35 mouse cellular contexts compared by ENCODE assay signal in the genomic region with DNA sequence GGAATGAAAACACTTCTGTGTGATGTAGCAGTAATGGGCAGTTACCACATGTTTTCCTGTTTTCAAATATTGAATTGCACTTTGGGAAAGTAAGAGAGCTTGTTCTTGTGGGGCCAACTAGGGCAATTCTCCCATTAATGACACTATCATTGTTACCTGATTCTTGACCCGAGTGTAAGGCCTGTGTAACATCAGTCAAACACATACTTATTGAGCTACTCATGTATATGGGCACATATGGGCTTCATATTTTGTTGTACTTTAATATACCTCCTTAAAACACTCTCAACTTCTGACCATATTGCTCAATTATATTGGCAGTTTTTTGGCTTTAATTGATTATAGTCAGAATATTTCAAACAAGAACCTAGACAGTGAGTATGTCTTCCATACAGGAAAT.
"Had no signal": no experiment of that assay in that cellular context is flagged by ENCODE, and none has a peak within 500 bp of the region (broad histone marks: within the 10 kb centered on the region; RNA-seq: fewer than 3 reads in every experiment).

No protein-coding gene starts in this region.

- ATAC-seq: hindbrain, embryonic 16.5 days; hindbrain, postnatal 0 days; inflammation-experienced regulatory T-cells, adult 6 months; intestine, embryonic 15.5 days; intestine, embryonic 16.5 days; intestine, postnatal 0 days had no signal

- DNase-seq: heart, postnatal 10 days; heart, postnatal 14 days; heart, postnatal 36 days; heart, postnatal 4 days; kidney, adult 11 months; kidney, adult 18-20 months; kidney, adult 2 months; kidney, adult 8-10 months; kidney, adult 9 months; kidney, postnatal 10 days; kidney, postnatal 14 days; kidney, postnatal 25 days; kidney, postnatal 36 days; kidney, postnatal 4 days; layer of hippocampus, adult 9-11 months; layer of hippocampus, postnatal 36 days had no signal

- H3K4me1 ChIP-seq: heart, embryonic 10.5 days; heart, embryonic 12.5 days; heart, embryonic 15.5 days; hindbrain, embryonic 10.5 days; hindbrain, embryonic 12.5 days; hindbrain, embryonic 13.5 days; hindbrain, embryonic 15.5 days; intestine, embryonic 15.5 days; kidney, embryonic 15.5 days had no signal

- H3K27me3 ChIP-seq: heart, embryonic 12.5 days; heart, embryonic 13.5 days; heart, embryonic 15.5 days; hindbrain, embryonic 12.5 days; hindbrain, embryonic 13.5 days; hindbrain, embryonic 15.5 days; intestine, embryonic 15.5 days; kidney, embryonic 15.5 days had no signal

- H3K4me3 ChIP-seq: heart, embryonic 10.5 days; heart, embryonic 12.5 days; heart, embryonic 13.5 days; heart, embryonic 15.5 days; hindbrain, embryonic 10.5 days; hindbrain, embryonic 12.5 days; hindbrain, embryonic 13.5 days; hindbrain, embryonic 15.5 days; intestine, embryonic 15.5 days; kidney, embryonic 15.5 days; layer of hippocampus, adult 2 months had no signal

- H3K9ac ChIP-seq: heart, embryonic 12.5 days; heart, embryonic 13.5 days; heart, embryonic 15.5 days; hindbrain, embryonic 12.5 days; hindbrain, embryonic 13.5 days; hindbrain, embryonic 14.5 days; hindbrain, embryonic 15.5 days; intestine, embryonic 15.5 days; kidney, embryonic 15.5 days had no signal

- H3K4me2 ChIP-seq: heart, embryonic 11.5 days; heart, embryonic 12.5 days; heart, embryonic 13.5 days; heart, embryonic 15.5 days; hindbrain, embryonic 12.5 days; hindbrain, embryonic 13.5 days; hindbrain, embryonic 14.5 days; hindbrain, embryonic 15.5 days; intestine, embryonic 15.5 days; kidney, embryonic 15.5 days had no signal

- H3K9me3 ChIP-seq: heart, embryonic 10.5 days; heart, embryonic 15.5 days; hindbrain, embryonic 10.5 days; hindbrain, embryonic 12.5 days; hindbrain, embryonic 13.5 days; hindbrain, embryonic 15.5 days; intestine, embryonic 15.5 days; kidney, embryonic 15.5 days had no signal

- H3K27ac ChIP-seq: heart, embryonic 10.5 days; heart, embryonic 13.5 days; heart, embryonic 15.5 days; hindbrain, embryonic 10.5 days; hindbrain, embryonic 12.5 days; hindbrain, embryonic 13.5 days; hindbrain, embryonic 14.5 days; hindbrain, embryonic 15.5 days; hindbrain, postnatal 0 days; intestine, embryonic 15.5 days; kidney, embryonic 15.5 days; kidney, postnatal 0 days; layer of hippocampus, adult 2 months had no signal

- H3K36me3 ChIP-seq: heart, embryonic 12.5 days; heart, embryonic 13.5 days; heart, embryonic 15.5 days; hindbrain, embryonic 10.5 days; hindbrain, embryonic 12.5 days; hindbrain, embryonic 13.5 days; hindbrain, embryonic 15.5 days; intestine, embryonic 15.5 days; kidney, embryonic 15.5 days had no signal
